In genomic region chr17:56810245-56810644, GRCm38 (mm10) we compare ENCODE assay signal across 8 mouse cellular contexts. TPM values are rescaled to one million over a fixed set of nuclear protein-coding genes. Genes with fewer than 3 reads are reported as not detected.
DNase-seq lines count a peak whose midpoint lies in the region; ATAC-seq and TF ChIP-seq lines count a peak whose summit lies in the region.

No protein-coding gene starts in this region.

- TF ChIP-seq EP300 in lung, postnatal 0 days (IDR thresholded peaks at IDR 0.05) = no peak

- peak overlapping the region; percentile 71 for H3K27ac ChIP-seq in gastrocnemius, adult 2 months
- peak overlapping the region; percentile 86 for H3K27ac ChIP-seq in hindbrain, embryonic 13.5 days
- no peak overlapping the region for H3K27ac ChIP-seq in lung, postnatal 0 days (ENCODE audit: low read length)

- TF ChIP-seq CTCF in gastrocnemius, adult 2 months (IDR thresholded peaks at IDR 0.05) = no peak
- peak; percentile 24; the same call in 1 of the 2 replicates for TF ChIP-seq CTCF in lung, postnatal 0 days (IDR thresholded peaks at IDR 0.05)

- H3K27me3 ChIP-seq in hindbrain, embryonic 13.5 days = 0 out of 2 replicates have a peak, but pooled peaks cover 7% of the 10 kb centered on the region
- no peaks in the 10 kb centered on the region for H3K27me3 ChIP-seq in lung, postnatal 0 days (replicated peaks; ENCODE audit: insufficient read depth, low read length)

- 0 out of 2 replicates have a peak overlapping the region, but pooled peaks have one; percentile 8 for H3K9ac ChIP-seq in hindbrain, embryonic 13.5 days
- H3K9ac ChIP-seq in lung, postnatal 0 days (replicated peaks; ENCODE audit: low read depth) = no peak overlapping the region

- H3K36me3 ChIP-seq in hindbrain, embryonic 13.5 days = no peaks in the 10 kb centered on the region
- no peaks in the 10 kb centered on the region for H3K36me3 ChIP-seq in lung, postnatal 0 days (ENCODE audit: insufficient read depth, low read length)

- intact Hi-C loops in gastrocnemius, adult 2 months (cut with DNase I) = loop anchor here (1.0 to 2.0 kb wide), 2 partner anchors 21 to 48 kb away; partner anchors contain the start of gene Rfx2

- no peak overlapping the region for H3K4me3 ChIP-seq in gastrocnemius, adult 2 months
- H3K4me3 ChIP-seq in hindbrain, embryonic 13.5 days = no peak overlapping the region
- no peak overlapping the region for H3K4me3 ChIP-seq in lung, postnatal 0 days (ENCODE audit: low read depth, low read length)

- peak; percentile 37 for ATAC-seq in hindbrain, embryonic 13.5 days (ENCODE audit: low FRiP score)
- ATAC-seq in lung, postnatal 0 days = peak; percentile 82

- DNase-seq in ZHBTc4 (ENCODE audit: low read depth, low spot score) = peak; percentile 83
- DNase-seq in cerebellum, postnatal 25 days = peak; percentile 60 to 79
- DNase-seq in gastrocnemius, adult 2 months = peak; percentile 93
- peak; percentile 63 to 69 for DNase-seq in layer of hippocampus, postnatal 25 days (ENCODE audit: extremely low spot score in 1 of 2, low spot score in 1 of 2)
- DNase-seq in lung, postnatal 0 days (ENCODE audit: low spot score) = peak; percentile 88
- DNase-seq in retina, embryonic 14.5 days (ENCODE audit: low spot score) = peak; percentile 85
- no peak for DNase-seq in spleen, adult 12 weeks (ENCODE audit: low spot score)

- WGBS in hindbrain, embryonic 13.5 days = 0% methylated on average over 2 of the region's 3 CpGs
- WGBS in lung, postnatal 0 days = 3% methylated on average over 3 of the region's 3 CpGs

- H3K4me1 ChIP-seq in hindbrain, embryonic 13.5 days (replicated peaks) = peaks cover 63% of the 10 kb centered on the region
- peaks cover 7% of the 10 kb centered on the region; the same call in 1 of the 2 replicates for H3K4me1 ChIP-seq in lung, postnatal 0 days (ENCODE audit: insufficient read depth, low read depth, low read length)

- H3K9me3 ChIP-seq in hindbrain, embryonic 13.5 days = no peaks in the 10 kb centered on the region
- H3K9me3 ChIP-seq in lung, postnatal 0 days (ENCODE audit: low read length) = no peaks in the 10 kb centered on the region

- peak overlapping the region; percentile 1; the same call in 1 of the 2 replicates for H3K4me2 ChIP-seq in hindbrain, embryonic 13.5 days
- no peak overlapping the region for H3K4me2 ChIP-seq in lung, postnatal 0 days (replicated peaks; ENCODE audit: low read depth, low read length)

RNA-seq across cellular contexts. Expression of gene Rfx2, which starts 20.6 kb away (rescaled TPM):
- 1 to 10 TPM; 2.0 to 2.8 TPM for total RNA-seq in gastrocnemius, adult 2 months (2021)
- 5.6 and 8.0 TPM in 2 replicates for polyA plus RNA-seq in hindbrain, embryonic 13.5 days (2015; fragmentation: Nextera tagmentation; extraction: Ambion mirVana)
- 1 to 10 TPM; 3.8 to 4.4 TPM for total RNA-seq in layer of hippocampus, postnatal 25 days (2021)
- polyA plus RNA-seq in lung, postnatal 0 days (2015; fragmentation: Nextera tagmentation; extraction: Ambion mirVana) = 5.9 and 6.6 TPM in 2 replicates

RNA-seq across cellular contexts. Expression of gene Prr22, which starts 40.2 kb away (rescaled TPM):
- total RNA-seq in gastrocnemius, adult 2 months (2021) = under 1 TPM; 0.14 to 0.36 TPM
- polyA plus RNA-seq in hindbrain, embryonic 13.5 days (2015; fragmentation: Nextera tagmentation; extraction: Ambion mirVana) = 1.0 TPM in 2 replicates
- total RNA-seq in layer of hippocampus, postnatal 25 days (2021) = 1 to 10 TPM in 1 of 2 experiments, under 1 TPM in 1; 0.89 to 1.6 TPM
- 0.23 and 0.33 TPM in 2 replicates for polyA plus RNA-seq in lung, postnatal 0 days (2015; fragmentation: Nextera tagmentation; extraction: Ambion mirVana)

RNA-seq across cellular contexts. Expression of gene Dus3l, which starts 45.7 kb away (rescaled TPM):
- total RNA-seq in gastrocnemius, adult 2 months (2021) = 10 to 100 TPM; 16.3 to 17.6 TPM
- 67.1 and 68.7 TPM in 2 replicates for polyA plus RNA-seq in hindbrain, embryonic 13.5 days (2015; fragmentation: Nextera tagmentation; extraction: Ambion mirVana)
- 10 to 100 TPM; 61.1 to 73.0 TPM for total RNA-seq in layer of hippocampus, postnatal 25 days (2021)
- polyA plus RNA-seq in lung, postnatal 0 days (2015; fragmentation: Nextera tagmentation; extraction: Ambion mirVana) = 26.3 and 29.7 TPM in 2 replicates

RNA-seq across cellular contexts. Expression of gene Nrtn, which starts 52.9 kb away (rescaled TPM):
- 1 to 10 TPM; 3.1 to 3.7 TPM for total RNA-seq in gastrocnemius, adult 2 months (2021)
- 0.78 and 1.5 TPM in 2 replicates for polyA plus RNA-seq in hindbrain, embryonic 13.5 days (2015; fragmentation: Nextera tagmentation; extraction: Ambion mirVana)
- total RNA-seq in layer of hippocampus, postnatal 25 days (2021) = 1 to 10 TPM; 2.7 to 3.6 TPM
- polyA plus RNA-seq in lung, postnatal 0 days (2015; fragmentation: Nextera tagmentation; extraction: Ambion mirVana) = 10.5 and 10.7 TPM in 2 replicates
